Mouse (Mus musculus) ovary, adult 10 weeks (tissue): Measurements from ENCODE around the gene Acp5. TPM values are rescaled to one million over a fixed set of nuclear protein-coding genes. Genes with fewer than 3 reads are reported as not detected.

ENCODE experiments used
- polyA plus RNA-seq: library from polyadenylated mRNA; stranded (reverse); fragments of 350-450 nt; fragmentation: Illumina TruSeq; extraction: RNeasy Lipid Tissue Mini Kit (QIAGEN cat#74804); gene quantifications from one replicate; pipeline ENCODE4 v1.2.3, GENCODE M21; 2014

The Acp5 gene
- polyA plus RNA-seq: 0.46 TPM

GRCm38 (mm10) chr9:22135644-22136390 lies at the start of gene Acp5:
TSS of gene Acp5 (minus strand) at chr9:22135711.

GRCm38 (mm10) chr9:22156497-22157245 lies 21.2 kb upstream of the Acp5 start, which contains the start of gene Pigyl:
TSS of gene Pigyl (plus strand) at chr9:22156846.

GRCm38 (mm10) chr9:22116740-22117426 lies 18.6 kb downstream of the Acp5 start, which contains the start of gene Elof1:
TSS of gene Elof1 (minus strand) at chr9:22117172.

GRCm38 (mm10) chr9:22098993-22099696 lies 36.4 kb downstream of the Acp5 start, which contains the start of gene Cnn1:
TSS of gene Cnn1 (plus strand) at chr9:22099216.

GRCm38 (mm10) chr9:22085022-22085834 lies 50.3 kb downstream of the Acp5 start, which contains the start of gene Ecsit:
TSS of gene Ecsit (minus strand) at chr9:22085438.

Other genes starting within 250 kb of the Acp5 start
- gene Rab3d, start 217.5 kb downstream of the Acp5 start, polyA plus RNA-seq: 4.4 TPM
- gene Ccdc159, start 208.2 kb downstream of the Acp5 start, polyA plus RNA-seq: 0.43 TPM
- gene Tmem205, start 208.2 kb downstream of the Acp5 start, polyA plus RNA-seq: 0.46 TPM
- 0.40 TPM for gene Plppr2, start 198.7 kb downstream of the Acp5 start, polyA plus RNA-seq
- gene Swsap1, start 180.0 kb downstream of the Acp5 start, polyA plus RNA-seq: 4.3 TPM
- not detected for gene Epor, start 172.2 kb downstream of the Acp5 start, polyA plus RNA-seq
- gene Rgl3, start 146.3 kb downstream of the Acp5 start, polyA plus RNA-seq: 0.26 TPM
- gene Ccdc151, start 133.1 kb downstream of the Acp5 start, polyA plus RNA-seq: 0.77 TPM
- gene Prkcsh, start 132.9 kb downstream of the Acp5 start, polyA plus RNA-seq: 7.8 TPM
- 0.29 TPM for gene Elavl3, start 83.7 kb downstream of the Acp5 start, polyA plus RNA-seq
- not detected for gene Gm49318, start 64.5 kb downstream of the Acp5 start, polyA plus RNA-seq
- gene Zfp653, start 64.3 kb downstream of the Acp5 start, polyA plus RNA-seq: not detected
- 2.0 TPM for gene Ecsit, start 50.3 kb downstream of the Acp5 start, polyA plus RNA-seq
- 270 TPM for gene Cnn1, start 36.5 kb downstream of the Acp5 start, polyA plus RNA-seq
- gene Elof1, start 18.5 kb downstream of the Acp5 start, polyA plus RNA-seq: 7.4 TPM
- 2.9 TPM for gene Pigyl, start 21.1 kb upstream of the Acp5 start, polyA plus RNA-seq
- 4.7 TPM for gene Zfp872, start 52.4 kb upstream of the Acp5 start, polyA plus RNA-seq
- 84.3 TPM for gene Zfp809, start 90.0 kb upstream of the Acp5 start, polyA plus RNA-seq
- gene Zfp599, start 124.2 kb upstream of the Acp5 start, polyA plus RNA-seq: 3.5 TPM
- 29.3 TPM for gene Zfp810, start 171.9 kb upstream of the Acp5 start, polyA plus RNA-seq